Mouse (Mus musculus) erythroblast, adult 5-6 weeks (primary cell): ENCODE results near the gene 1700001L19Rik. TPM values are rescaled to one million over a fixed set of nuclear protein-coding genes. Genes with fewer than 3 reads are reported as not detected.

Experiments
- ATAC-seq: replicated peaks from 2 replicates; pipeline ENCODE4 v1.8.0; 2016; ENCODE audit warnings: moderate number of reproducible peaks, mild to moderate bottlenecking, moderate TSS enrichment, inconsistent platforms; ENCODE audit not compliant: poor library complexity, low FRiP score, severe bottlenecking
- total RNA-seq, 2 experiments: library from RNA; stranded (forward) in 1 of 2; stranded (reverse) in 1 of 2; fragments of 150-400 nt in 1 of 2; fragments of 200-764, 138-1000 nt in 1 of 2; gene quantifications; 2 replicates each; pipeline versions ENCODE4 v1.2.3 to v1.2.4; 2015 to 2017; ENCODE audit warnings: low replicate concordance in 2 of 2

Gene 1700001L19Rik
- total RNA-seq, 2 experiments from 2014 or later: not detected

- no peak for ATAC-seq
These were observed 5.9 kb downstream of the 1700001L19Rik start for GRCm38 (mm10) chr13:68603085-68603484.

- ATAC-seq: no peak
These were observed 8.5 kb downstream of the 1700001L19Rik start for GRCm38 (mm10) chr13:68605689-68606126.

- no peak for ATAC-seq
These were observed 10.6 kb downstream of the 1700001L19Rik start for GRCm38 (mm10) chr13:68607652-68608405.

GRCm38 (mm10) chr13:68622792-68623191 lies 25.6 kb downstream of the 1700001L19Rik start:
- no peak for ATAC-seq

GRCm38 (mm10) chr13:68627041-68627440 lies 29.8 kb downstream of the 1700001L19Rik start:
- ATAC-seq: no peak

- no peak for ATAC-seq
These were observed 45.6 kb downstream of the 1700001L19Rik start for GRCm38 (mm10) chr13:68642786-68643185.

Other genes starting within 250 kb of the 1700001L19Rik start
- gene Mtrr, start 15.3 kb upstream of the 1700001L19Rik start, total RNA-seq (2015; ENCODE audit: low replicate concordance): 1.9 and 2.3 TPM in 2 replicates
- 3.9 and 4.5 TPM in 2 replicates for gene Mtrr, start 15.3 kb upstream of the 1700001L19Rik start, total RNA-seq (2017; ENCODE audit: low replicate concordance)
- gene Fastkd3, start 15.2 kb upstream of the 1700001L19Rik start, total RNA-seq (2015; ENCODE audit: low replicate concordance): 1.2 and 1.9 TPM in 2 replicates
- 1.7 and 6.4 TPM in 2 replicates for gene Fastkd3, start 15.2 kb upstream of the 1700001L19Rik start, total RNA-seq (2017; ENCODE audit: low replicate concordance)